Mouse (Mus musculus) stomach, embryonic 16.5 days (tissue): ENCODE measurements around the gene H2afy. TPM values are rescaled to one million over a fixed set of nuclear protein-coding genes. Genes with fewer than 3 reads are reported as not detected.

Experiments used
- ATAC-seq: fragments of 200-750 bp; cut with Nextera tagmentation; 2 replicates; pipeline ENCODE4 v1.8.0; 2017; ENCODE audit warnings: moderate number of reproducible peaks, moderate TSS enrichment; ENCODE audit not compliant: insufficient read depth, low FRiP score
- H3K27ac ChIP-seq: fragments of 300-500 bp; sonication (generic); 2 replicates; pipeline ENCODE4 v1.5.1; 2014; ENCODE audit warnings: low read length
- H3K27me3 ChIP-seq: fragments of 300-500 bp; sonication (generic); 2 replicates; pipeline ENCODE4 v1.6.1; 2014; ENCODE audit warnings: low read length, control low read depth, mixed read lengths; ENCODE audit not compliant: control insufficient read depth, insufficient read depth
- H3K36me3 ChIP-seq: fragments of 300-500 bp; sonication (generic); 2 replicates; pipeline ENCODE4 v1.6.1; 2014; ENCODE audit warnings: low read length; ENCODE audit not compliant: control insufficient read depth, insufficient read depth
- H3K4me1 ChIP-seq: fragments of 300-500 bp; sonication (generic); 2 replicates; pipeline ENCODE4 v1.6.1; 2014; ENCODE audit warnings: low read length, control low read depth, mixed read lengths; ENCODE audit not compliant: control insufficient read depth, insufficient read depth
- H3K4me2 ChIP-seq: fragments of 300-500 bp; sonication (generic); 2 replicates; pipeline ENCODE4 v1.6.1; 2014; ENCODE audit warnings: low read depth, low read length, mixed read lengths
- H3K4me3 ChIP-seq: fragments of 300-500 bp; sonication (generic); replicated peaks from 2 replicates; pipeline ENCODE4 v1.5.1; 2014; ENCODE audit warnings: mild to moderate bottlenecking, low read length
- H3K9ac ChIP-seq: fragments of 300-500 bp; sonication (generic); 2 replicates; pipeline ENCODE4 v1.6.1; 2014; ENCODE audit warnings: low read length
- H3K9me3 ChIP-seq: fragments of 300-500 bp; sonication (generic); replicated peaks from 2 replicates; pipeline ENCODE4 v1.6.1; 2016; ENCODE audit warnings: low read length, control low read depth; ENCODE audit not compliant: control insufficient read depth
- WGBS: fragments of 180-500 bp; shearing (Covaris S2); extraction: QIAGEN DNeasy Blood & Tissue Kit; methylation state at CpG from one replicate; pipeline ENCODE4 v1.1.7; 2014; 5-methylcytosine and 5-hydroxymethylcytosine counted together
- polyA plus RNA-seq: library from polyadenylated mRNA; unstranded; fragments of >200 nt; fragmentation: Nextera tagmentation; extraction: Ambion mirVana; gene quantifications from 2 replicates; pipeline ENCODE4 v1.2.1, GENCODE M21; 2015

The H2afy gene
- polyA plus RNA-seq, 1 experiment from 2014 or later, result 271 TPM

DNA sequence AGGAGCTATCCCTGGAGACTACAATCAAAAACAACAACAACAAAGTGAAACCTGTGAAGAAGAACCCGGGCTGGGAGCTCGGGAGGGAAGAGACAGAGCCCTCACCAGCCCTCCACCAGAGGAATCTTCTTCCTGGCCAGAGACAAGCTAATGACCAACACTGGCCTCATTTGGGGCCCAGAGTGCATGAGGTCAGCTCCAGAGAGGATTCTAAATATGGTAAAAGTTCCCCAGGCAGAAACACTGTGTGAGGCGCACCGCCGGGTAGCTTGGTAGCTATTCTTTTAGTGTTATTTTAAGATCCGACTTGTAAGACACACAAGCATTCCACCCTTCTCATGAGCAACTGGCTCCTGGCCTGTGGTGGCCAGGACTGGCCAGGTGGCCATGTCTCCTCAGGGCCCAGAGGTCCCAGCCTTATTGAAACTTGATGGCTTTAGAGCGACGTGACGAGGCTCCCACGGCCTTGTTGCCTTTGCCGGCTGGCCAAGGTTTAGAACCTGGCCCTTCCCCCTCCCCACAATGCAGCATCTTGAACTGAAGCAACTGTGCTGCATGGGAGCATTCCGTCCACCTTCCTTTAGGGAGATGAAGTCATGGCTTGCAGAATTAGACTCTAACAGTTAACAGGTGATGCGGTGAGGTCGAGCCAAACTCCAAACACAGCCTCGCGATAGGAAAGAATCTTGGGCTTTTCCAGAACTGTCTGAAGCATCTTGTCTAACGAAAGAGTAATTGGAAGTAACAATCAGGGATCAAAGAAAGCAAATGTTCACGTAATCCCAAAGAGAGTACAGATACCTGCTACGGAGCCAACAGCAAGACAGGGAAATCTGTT lies 25.2 kb downstream of the H2afy start:
- peak; percentile 6; the same call in 1 of the 2 replicates for ATAC-seq
- peaks cover 85% of the 10 kb centered on the region for H3K4me1 ChIP-seq
- 63% methylated on average over 19 of the region's 19 CpGs for WGBS
- H3K36me3 ChIP-seq, result no peaks in the 10 kb centered on the region
- no peaks in the 10 kb centered on the region for H3K27me3 ChIP-seq
- no peaks in the 10 kb centered on the region for H3K9me3 ChIP-seq
- H3K4me2 ChIP-seq, result no peak overlapping the region
- H3K4me3 ChIP-seq, result no peak overlapping the region
- H3K9ac ChIP-seq, result no peak overlapping the region
- H3K27ac ChIP-seq, result peak overlapping the region; percentile 87

DNA sequence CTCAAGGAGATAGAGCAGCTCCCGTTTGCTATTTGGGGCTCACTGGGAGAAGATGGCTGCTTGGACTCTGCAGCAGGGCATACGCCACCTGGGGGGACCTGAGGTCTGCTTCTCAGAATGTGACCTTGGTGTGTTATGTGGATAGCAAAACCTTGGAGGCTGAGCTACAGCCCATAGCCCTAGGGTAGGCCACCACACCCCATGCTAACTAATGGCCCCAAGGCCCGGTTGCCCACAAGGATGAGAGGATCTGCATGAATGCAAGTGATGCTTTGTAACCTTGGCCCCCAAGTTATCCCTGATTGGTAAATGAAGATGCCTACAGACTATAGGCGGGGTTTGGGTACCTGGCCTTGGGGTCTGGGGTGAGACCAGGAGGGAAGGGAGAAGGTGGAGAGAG lies 26.5 kb downstream of the H2afy start:
- peak overlapping the region; percentile 21; the same call in 1 of the 2 replicates for H3K27ac ChIP-seq
- WGBS, result 74% methylated on average over 4 of the region's 4 CpGs
- H3K27me3 ChIP-seq, result no peaks in the 10 kb centered on the region
- H3K9me3 ChIP-seq, result no peaks in the 10 kb centered on the region
- no peak overlapping the region for H3K4me3 ChIP-seq
- H3K4me1 ChIP-seq, result peaks cover 85% of the 10 kb centered on the region
- no peak overlapping the region for H3K4me2 ChIP-seq
- peaks cover under 1% of the 10 kb centered on the region; the same call in 1 of the 2 replicates for H3K36me3 ChIP-seq
- peak overlapping the region; percentile 22; the same call in 1 of the 2 replicates for H3K9ac ChIP-seq
- ATAC-seq, result no peak

- Histone ChIP-seq H3K27me3 (no peaks in the 10 kb centered on the region), H3K9me3 (no peaks in the 10 kb centered on the region), H3K36me3 (peaks cover 8% of the 10 kb centered on the region; the same call in 1 of the 2 replicates), H3K27ac (peak overlapping the region; percentile 21; the same call in 1 of the 2 replicates), H3K4me1 (peaks cover 78% of the 10 kb centered on the region), H3K9ac (peak overlapping the region; percentile 22; the same call in 1 of the 2 replicates), H3K4me3 (no peak overlapping the region), H3K4me2 (no peak overlapping the region)
- no peak for ATAC-seq
- 49% methylated on average over 17 of the region's 17 CpGs for WGBS
Measured at GRCm38 (mm10) chr13:56108849-56109519, 27.2 kb downstream of the H2afy start.

DNA sequence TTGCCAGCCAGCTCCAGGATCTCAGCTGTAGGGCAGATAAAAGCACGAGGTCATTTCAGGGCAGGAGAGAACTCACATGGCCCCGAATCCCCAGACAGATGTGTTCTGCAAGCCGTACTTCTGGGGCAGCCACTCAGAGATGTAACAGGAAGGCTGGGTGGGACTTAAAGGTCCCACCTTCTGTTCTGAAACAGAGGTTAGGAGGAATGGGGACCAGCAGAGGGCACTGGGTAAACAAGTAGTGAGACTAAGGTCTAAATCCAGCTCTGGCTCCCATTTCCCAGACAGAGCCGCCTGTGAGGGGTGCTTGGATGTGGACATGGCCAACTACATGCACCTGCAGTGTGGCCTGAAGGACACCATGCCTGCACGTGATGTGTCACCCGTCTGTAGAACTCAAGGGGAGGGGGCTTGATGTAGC lies 31.2 kb downstream of the H2afy start:
- Histone ChIP-seq H3K4me2 (no peak overlapping the region), H3K27ac (peak overlapping the region; percentile 45; the same call in 1 of the 2 replicates), H3K9ac (no peak overlapping the region), H3K36me3 (peaks cover 8% of the 10 kb centered on the region; the same call in 1 of the 2 replicates), H3K4me1 (peaks cover 52% of the 10 kb centered on the region), H3K27me3 (no peaks in the 10 kb centered on the region), H3K4me3 (no peak overlapping the region), H3K9me3 (no peaks in the 10 kb centered on the region)
- ATAC-seq, result no peak
- 73% methylated on average over 6 of the region's 6 CpGs for WGBS

- Histone ChIP-seq H3K4me2 (no peak overlapping the region), H3K4me1 (peaks cover 43% of the 10 kb centered on the region), H3K36me3 (peaks cover 8% of the 10 kb centered on the region; the same call in 1 of the 2 replicates), H3K27me3 (no peaks in the 10 kb centered on the region), H3K9ac (no peak overlapping the region), H3K27ac (peak overlapping the region; percentile 82; the same call in 1 of the 2 replicates), H3K4me3 (no peak overlapping the region), H3K9me3 (no peaks in the 10 kb centered on the region)
- 89% methylated on average over 26 of the region's 26 CpGs for WGBS
- ATAC-seq, result no peak; the same call in 1 of the 2 replicates
Measured at GRCm38 (mm10) chr13:56103796-56104746, 32.1 kb downstream of the H2afy start.

DNA sequence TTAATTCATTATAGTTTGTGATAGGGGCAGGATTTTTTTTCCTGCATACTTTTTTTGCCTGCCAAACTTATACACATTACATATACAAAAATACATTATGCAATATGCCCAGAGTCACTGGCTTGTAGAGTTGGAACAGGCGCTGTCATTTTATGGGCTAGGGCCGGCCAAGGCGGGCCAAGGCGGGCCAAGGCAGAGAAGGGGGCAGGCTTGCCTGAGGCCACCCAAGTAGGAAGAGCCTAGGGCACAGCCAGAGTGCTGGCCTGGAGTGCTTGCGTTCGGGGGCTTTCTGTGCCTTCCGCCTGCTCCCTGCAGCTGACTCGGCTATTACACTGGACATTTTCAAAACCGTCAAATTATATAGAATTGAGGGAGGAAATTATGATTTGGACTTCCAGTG lies 34.0 kb downstream of the H2afy start:
- Histone ChIP-seq H3K9ac (no peak overlapping the region), H3K9me3 (no peaks in the 10 kb centered on the region), H3K4me1 (peaks cover 34% of the 10 kb centered on the region), H3K36me3 (peaks cover 8% of the 10 kb centered on the region; the same call in 1 of the 2 replicates), H3K27me3 (no peaks in the 10 kb centered on the region), H3K4me3 (no peak overlapping the region), H3K27ac (peak overlapping the region; percentile 82), H3K4me2 (peak overlapping the region; percentile 9; the same call in 1 of the 2 replicates)
- 45% methylated on average over 9 of the region's 9 CpGs for WGBS
- peak; percentile 87 for ATAC-seq

DNA sequence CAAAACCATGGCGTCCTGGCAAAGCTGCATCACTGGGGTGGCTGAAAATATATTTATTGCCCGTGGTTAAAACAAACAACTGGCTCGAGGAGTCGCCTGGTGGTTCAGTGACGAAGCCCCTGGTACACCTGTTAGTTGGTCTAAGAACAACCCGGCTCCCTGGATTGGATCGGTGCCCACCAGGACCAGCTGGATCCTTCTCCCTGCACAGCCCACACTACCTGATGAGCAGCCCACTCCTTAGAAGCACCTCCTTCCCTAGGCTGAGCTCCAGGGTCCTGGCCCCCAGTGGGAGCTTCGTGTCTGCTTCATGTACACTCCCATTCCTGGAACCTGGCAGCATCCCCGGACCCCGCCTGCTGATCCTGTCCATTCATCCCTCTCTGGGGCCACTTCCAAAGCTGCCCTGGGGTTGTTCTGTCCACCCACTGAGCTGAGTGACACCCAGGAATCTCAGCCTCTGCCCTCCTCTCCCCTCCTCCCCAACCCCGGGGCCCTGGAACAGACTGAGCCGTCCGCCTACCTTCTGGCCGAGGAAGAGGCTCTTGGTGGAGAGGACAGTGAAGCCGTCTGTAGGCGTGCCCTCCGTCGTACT lies 40.5 kb downstream of the H2afy start:
- WGBS, result 82% methylated on average over 18 of the region's 18 CpGs
- Histone ChIP-seq H3K27me3 (no peaks in the 10 kb centered on the region), H3K9ac (no peak overlapping the region), H3K36me3 (peaks cover 11% of the 10 kb centered on the region; the same call in 1 of the 2 replicates), H3K4me2 (no peak overlapping the region), H3K27ac (no peak overlapping the region), H3K9me3 (no peaks in the 10 kb centered on the region), H3K4me1 (no peaks in the 10 kb centered on the region), H3K4me3 (no peak overlapping the region)
- ATAC-seq, result peak; percentile 34; the same call in 1 of the 2 replicates

GRCm38 (mm10) chr13:56094544-56094943 lies 41.6 kb downstream of the H2afy start:
- Histone ChIP-seq H3K4me3 (no peak overlapping the region), H3K36me3 (peaks cover 11% of the 10 kb centered on the region; the same call in 1 of the 2 replicates), H3K4me1 (no peaks in the 10 kb centered on the region), H3K9me3 (no peaks in the 10 kb centered on the region), H3K9ac (no peak overlapping the region), H3K27me3 (no peaks in the 10 kb centered on the region), H3K27ac (no peak overlapping the region; the same call in 1 of the 2 replicates), H3K4me2 (no peak overlapping the region)
- 79% methylated on average over 8 of the region's 8 CpGs for WGBS
- ATAC-seq, result no peak
